Mouse (Mus musculus) lung, adult 2 months (tissue): Measurements from ENCODE around the gene Myo3b.

Experiments
- CTCF ChIP-seq: fragments of 200-500 bp; IDR thresholded peaks from 2 replicates; pipeline ENCODE4 v1.5.1; 2011; ENCODE audit warnings: mild to moderate bottlenecking, low read length, control low read depth; ENCODE audit not compliant: insufficient read depth
- POLR2A ChIP-seq: fragments of 200-500 bp; IDR thresholded peaks from 2 replicates; pipeline ENCODE4 v1.6.1; 2011; ENCODE audit warnings: low read depth, mild to moderate bottlenecking, control low read depth, low read length, borderline replicate concordance; ENCODE audit errors: extremely low read depth

DNA sequence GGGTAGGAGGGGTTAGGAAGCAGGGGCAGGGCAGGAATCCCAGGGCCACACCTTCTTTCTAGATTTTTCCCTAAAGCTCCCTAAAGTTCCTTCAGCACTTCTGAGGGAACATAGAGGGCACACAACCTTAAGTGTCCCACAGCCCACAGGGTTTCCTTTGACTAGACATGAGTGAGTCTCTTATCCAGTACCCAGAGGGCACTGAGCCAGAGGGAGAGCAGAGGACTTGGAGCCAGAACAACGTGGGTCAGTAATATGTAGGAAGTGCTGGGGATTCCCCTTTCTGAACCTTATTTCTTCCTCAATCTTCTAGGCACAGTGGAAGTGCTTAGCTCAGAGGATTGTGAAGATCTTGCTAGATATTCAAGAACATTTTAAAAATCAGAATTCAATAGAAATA is 308.6 kb downstream of the Myo3b start:
- TF ChIP-seq POLR2A (no peak), CTCF (no peak)
